Mouse (Mus musculus) cerebellum, adult 9-10 months (tissue): ENCODE data around the gene Wdr78.

Source experiments
- DNase-seq: peaks from one replicate; pipeline ENCODE4 v3.0.0; 2022

Wdr78 gene

DNA sequence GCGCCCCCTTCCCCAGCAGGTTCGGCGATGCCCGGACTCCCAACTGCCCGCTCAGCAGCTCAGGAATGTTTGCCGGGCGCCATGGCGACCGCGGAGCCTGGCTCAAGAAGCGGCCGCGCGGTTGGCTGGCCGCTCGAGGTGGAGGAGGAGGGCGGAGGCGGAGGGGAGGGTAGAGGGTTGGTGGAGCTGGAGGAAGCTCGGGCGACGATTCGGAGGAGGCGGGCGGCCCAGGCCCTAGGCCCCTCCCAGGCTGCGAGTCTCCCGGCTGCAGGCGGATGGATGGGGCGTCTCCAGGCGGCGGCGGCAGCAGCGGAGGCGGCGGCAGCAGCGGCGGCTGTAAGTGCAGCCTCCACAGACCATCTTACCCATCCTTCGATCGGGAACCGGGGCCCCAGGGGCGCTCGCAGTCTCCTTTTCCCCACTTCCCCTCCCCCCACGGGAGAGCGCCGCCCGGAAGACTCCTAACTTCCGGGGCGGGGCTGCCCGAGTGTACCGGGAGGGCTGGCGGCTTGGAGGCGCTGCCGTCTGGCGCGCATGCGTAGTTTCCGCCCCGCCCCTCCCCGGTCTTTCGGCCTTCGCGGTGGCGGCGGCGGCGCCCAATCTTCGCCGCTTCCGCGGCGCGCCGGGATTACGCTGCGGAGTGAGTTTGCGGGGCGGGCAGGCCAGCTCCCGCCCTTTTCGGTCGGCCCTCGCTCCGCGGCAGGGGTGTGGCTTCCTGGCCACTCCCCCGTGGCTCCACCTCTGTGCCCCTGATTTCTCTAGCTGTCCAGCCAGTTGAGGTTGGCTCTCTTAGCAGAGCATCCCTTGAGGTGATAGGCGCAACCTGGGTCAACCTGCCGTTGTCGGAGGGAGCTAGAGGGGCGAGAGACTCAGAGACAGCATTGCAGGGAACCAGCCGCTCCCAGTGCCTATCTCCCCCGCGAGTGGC, at the start of gene Wdr78, which contains the start of gene Mier1:
Gene Wdr78, minus strand, starts transcription at position 372 of the 928 bp plus-strand sequence.
Gene Mier1, plus strand, starts transcription at position 207 of the 928 bp plus-strand sequence.
- peak; percentile 96 for DNase-seq

- no peak for DNase-seq
Measured at GRCm38 (mm10) chr4:103158781-103159180, 44.4 kb upstream of the Wdr78 start.

DNA sequence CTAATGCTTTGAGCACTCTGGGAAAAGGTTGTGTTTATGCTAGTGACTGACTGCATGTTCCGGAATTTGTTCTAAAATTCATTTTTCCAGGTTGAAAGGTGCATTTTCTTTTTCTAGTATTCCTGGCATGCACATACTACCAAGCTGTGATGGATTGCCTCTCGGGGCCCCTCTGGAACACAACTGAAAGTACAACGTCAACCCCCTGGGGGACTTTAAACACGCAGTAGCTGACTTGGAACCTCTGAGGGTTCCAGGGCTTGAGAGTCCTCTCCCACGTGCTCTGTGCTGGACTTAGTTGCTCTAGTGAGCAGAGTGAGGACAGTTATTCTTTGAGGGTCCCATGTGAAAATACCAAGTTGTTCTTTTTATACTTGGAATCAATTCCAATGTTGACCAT, 37.6 kb upstream of the Wdr78 start:
- DNase-seq, result no peak

GRCm38 (mm10) chr4:103146339-103146738, 32.0 kb upstream of the Wdr78 start:
- peak; percentile 77 for DNase-seq

GRCm38 (mm10) chr4:103136946-103137345, 22.6 kb upstream of the Wdr78 start:
- DNase-seq, result no peak

DNA sequence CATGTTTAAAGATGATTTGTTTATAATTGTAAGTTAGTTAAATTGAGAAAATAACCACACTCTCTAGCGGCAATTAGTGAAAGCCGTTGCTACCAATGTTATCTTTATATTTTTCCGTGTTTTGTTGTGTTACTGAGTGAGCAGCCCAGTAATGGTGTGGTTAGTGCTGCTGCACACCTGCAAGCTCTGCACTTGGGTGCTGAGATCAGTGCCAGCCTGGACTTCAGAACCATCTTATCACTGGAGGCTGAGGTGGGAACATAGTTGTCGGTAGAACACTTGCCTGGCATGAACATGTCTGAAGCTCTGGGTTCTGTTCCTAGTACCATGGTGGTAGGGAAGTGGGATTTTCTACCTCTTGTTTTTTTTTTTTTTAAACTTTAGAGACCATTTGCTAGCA, 12.2 kb upstream of the Wdr78 start:
- DNase-seq, result no peak

- DNase-seq, result no peak
Measured at GRCm38 (mm10) chr4:103123606-103124005, 9.3 kb upstream of the Wdr78 start.

DNA sequence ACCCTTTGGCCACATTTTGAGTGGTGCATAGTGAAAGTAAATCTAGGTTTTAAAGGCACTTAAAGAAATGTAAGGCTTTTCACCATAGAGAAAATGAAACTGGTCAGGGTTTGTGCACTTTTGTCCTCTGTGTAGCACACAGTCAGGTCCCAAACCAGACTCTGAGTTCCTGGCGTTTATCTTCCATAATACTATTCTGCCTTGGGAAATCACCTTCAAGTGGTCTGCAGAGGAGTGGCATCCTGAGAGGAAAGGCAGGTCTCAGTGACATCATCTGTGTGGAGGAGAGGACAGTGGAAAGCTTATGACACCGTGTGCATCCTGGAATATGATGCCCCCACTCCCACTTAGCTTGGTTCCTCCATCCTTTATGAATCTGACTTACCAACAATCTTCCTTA, 8.7 kb upstream of the Wdr78 start:
- no peak for DNase-seq

- no peak for DNase-seq
Measured at GRCm38 (mm10) chr4:103120874-103121389, 6.6 kb upstream of the Wdr78 start.

GRCm38 (mm10) chr4:103120395-103120794, 6.0 kb upstream of the Wdr78 start:
- no peak for DNase-seq

- no peak for DNase-seq
Measured at GRCm38 (mm10) chr4:103120028-103120384, 5.7 kb upstream of the Wdr78 start.

- peak; percentile 74 for DNase-seq
Measured at GRCm38 (mm10) chr4:103119229-103120027, 5.1 kb upstream of the Wdr78 start.

DNA sequence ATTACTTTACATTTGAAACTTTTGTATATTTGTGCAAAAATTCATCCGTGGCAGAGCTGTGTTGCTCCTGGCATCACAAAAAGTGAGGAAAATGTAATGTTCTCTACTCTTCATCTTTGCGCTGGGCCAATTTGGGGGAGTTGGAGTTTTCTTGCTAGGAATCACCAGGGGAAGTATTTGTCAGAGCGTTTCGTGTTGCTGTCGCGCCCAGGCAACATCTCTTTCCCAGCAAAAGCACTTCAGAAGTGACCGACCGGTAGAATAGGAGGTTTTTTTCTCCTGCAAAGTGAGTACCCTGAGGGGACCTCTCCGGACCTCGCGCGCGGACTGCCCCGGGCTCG, 4.5 kb upstream of the Wdr78 start:
- no peak for DNase-seq

GRCm38 (mm10) chr4:103113402-103113801, 953 bp downstream of the Wdr78 start:
- no peak for DNase-seq

DNA sequence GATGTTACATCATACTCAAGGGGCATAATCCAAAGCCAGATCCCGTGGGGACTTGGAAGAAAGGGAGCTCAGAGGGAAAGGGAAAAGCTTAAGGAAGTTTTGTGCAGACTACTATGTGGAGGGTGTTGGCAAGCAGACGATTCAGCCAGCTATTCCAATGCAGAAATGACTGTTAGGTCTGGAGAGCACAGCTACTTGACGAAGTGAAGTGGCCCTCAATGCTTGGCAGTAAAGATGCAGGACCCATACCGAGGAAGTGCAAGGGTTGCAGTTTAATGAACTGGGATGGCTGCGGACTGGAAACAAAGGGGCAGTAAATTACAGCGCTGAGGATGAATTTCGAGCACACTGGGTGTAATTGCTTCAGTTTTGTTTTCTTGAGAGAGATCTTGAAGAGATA, 1.7 kb downstream of the Wdr78 start:
- no peak for DNase-seq

- DNase-seq, result no peak
Measured at GRCm38 (mm10) chr4:103098532-103098931, 15.8 kb downstream of the Wdr78 start.

DNA sequence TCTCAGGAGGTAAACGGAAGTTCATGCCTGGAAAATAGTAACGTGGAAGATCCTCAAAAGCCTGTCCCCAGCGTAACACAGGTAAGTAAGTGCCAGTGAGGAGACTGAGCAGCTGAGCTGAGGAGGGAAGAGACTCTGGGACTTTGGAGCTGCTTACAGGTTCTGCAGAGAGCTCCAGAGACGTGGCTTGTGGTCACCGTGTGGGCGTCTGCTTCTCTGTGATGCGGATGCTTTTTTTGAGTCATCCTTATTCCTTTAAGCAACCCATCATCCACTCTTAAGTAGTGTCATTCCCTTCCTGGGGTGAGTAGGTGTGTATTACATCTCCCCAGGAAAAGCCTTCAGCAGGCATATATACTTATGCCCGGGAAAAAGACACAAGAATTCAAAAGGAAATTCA, 18.4 kb downstream of the Wdr78 start:
- DNase-seq, result no peak

DNA sequence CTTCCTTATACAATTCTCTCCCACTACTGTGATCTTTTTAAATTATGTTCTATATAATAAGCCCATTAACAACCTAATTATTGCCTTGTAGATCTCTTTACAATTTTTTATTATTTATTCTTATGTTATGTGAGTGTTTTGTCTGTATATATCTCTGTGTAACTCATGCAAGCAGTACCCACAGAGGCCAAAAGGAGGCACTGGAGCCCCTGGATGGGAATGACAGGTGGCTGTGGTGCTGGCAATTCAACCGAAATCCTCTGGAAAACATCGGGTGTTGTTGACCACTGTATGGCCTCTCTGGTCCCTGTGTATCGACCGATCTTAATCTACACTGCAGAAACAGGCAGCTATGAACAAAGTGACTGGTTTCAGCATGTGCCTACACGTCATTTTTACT, 29.1 kb downstream of the Wdr78 start:
- DNase-seq, result no peak

- no peak for DNase-seq
Measured at GRCm38 (mm10) chr4:103070631-103071030, 43.7 kb downstream of the Wdr78 start.

- no peak for DNase-seq
Measured at GRCm38 (mm10) chr4:103067906-103068655, 46.3 kb downstream of the Wdr78 start.

- DNase-seq, result no peak
Measured at GRCm38 (mm10) chr4:103064976-103065375, 49.4 kb downstream of the Wdr78 start.

DNA sequence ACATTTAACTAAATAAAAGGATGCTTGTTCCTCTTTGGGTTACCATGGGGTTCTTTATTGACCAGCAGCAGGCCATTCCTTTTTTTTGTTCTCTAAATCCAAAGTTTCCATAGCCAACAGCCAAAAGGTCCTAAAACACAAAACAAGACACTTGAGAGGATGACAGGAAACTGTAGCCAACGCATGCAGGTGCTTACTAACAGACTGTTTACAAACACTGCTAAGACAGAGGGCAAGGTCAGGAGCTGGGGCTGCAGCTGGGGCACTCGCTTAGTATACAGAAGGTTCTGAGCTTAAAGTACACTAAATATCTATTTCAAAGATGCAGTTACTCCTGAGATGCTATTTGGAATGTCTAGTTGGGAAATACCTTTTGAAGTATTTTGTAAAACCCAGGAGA, 49.9 kb downstream of the Wdr78 start:
- no peak for DNase-seq

DNA sequence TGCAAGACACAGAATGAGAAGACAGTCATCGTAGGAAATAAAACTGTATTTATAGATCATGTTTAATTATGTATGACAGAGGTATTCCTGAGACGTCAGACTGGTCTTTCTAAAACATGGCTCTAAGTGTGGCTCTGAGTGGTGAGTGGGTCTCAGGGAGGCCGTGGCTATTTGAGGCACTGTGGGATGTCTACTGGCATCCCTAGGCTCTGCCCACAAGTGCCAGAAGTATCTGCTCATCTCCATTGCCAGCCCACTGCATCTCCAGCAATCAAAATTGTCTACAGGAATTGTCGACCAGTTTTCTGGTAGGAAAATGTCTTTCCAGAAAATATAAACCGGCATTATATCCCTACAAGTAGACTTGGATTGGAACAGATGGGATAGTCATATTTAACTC, 57.4 kb downstream of the Wdr78 start:
- DNase-seq, result no peak
